Mouse (Mus musculus) embryonic fibroblast, embryonic 13.5 days (primary cell): ENCODE data around the gene Mrpl47.

Source experiments
- CTCF ChIP-seq: IDR thresholded peaks from 2 replicates; pipeline ENCODE4 v1.5.1; 2011; ENCODE audit warnings: mild to moderate bottlenecking, control low read depth, low read length, moderate library complexity, borderline replicate concordance; ENCODE audit not compliant: insufficient read depth
- POLR2A ChIP-seq: IDR thresholded peaks from 2 replicates; pipeline ENCODE4 v1.6.1; 2011; ENCODE audit warnings: low read depth, mild to moderate bottlenecking, control low read depth, low read length, moderate library complexity

DNA sequence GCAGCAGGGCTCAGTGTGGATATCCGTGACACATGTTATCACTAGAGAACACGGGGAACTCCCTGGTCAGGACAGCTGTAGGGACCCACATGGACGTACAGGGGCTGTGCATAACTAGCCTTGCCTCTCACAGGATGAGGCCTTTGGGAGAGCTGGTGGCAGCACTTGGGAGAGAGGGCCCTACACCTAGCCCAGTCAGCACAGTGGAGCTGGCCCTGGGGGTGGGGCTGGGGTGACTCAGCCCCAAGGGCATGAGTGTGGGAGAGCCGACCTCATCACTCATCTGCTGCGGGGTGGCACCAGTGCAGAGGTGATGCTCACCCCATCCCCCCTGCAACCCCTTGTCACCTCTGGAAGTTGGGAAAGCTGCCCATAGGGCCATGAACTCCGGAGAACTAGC lies 61.0 kb downstream of the Mrpl47 start:
- no peak for TF ChIP-seq CTCF
- no peak for TF ChIP-seq POLR2A
